Mouse (Mus musculus): Measurements from ENCODE around the gene Acadm.
A peak's percentile ranks its signal among the peaks of the same experiment; 100 is the strongest.

Acadm gene

GRCm38 (mm10) chr3:153944335-153944990 lies at the start of gene Acadm:
Acadm (minus strand) TSS chr3:153944632.
- DNase-seq (ENCODE audit: low spot score in 2 of 2) = peak; percentile 89 to 90

GRCm38 (mm10) chr3:153984428-153985340 lies 40.3 kb upstream of the Acadm start:
- DNase-seq (ENCODE audit: low spot score in 2 of 2) = peak; percentile 45 to 48

GRCm38 (mm10) chr3:153980611-153981010 lies 36.2 kb upstream of the Acadm start:
- no peak for DNase-seq (ENCODE audit: low spot score in 2 of 2)

- DNase-seq (ENCODE audit: low spot score in 2 of 2) = no peak
These were observed 31.4 kb upstream of the Acadm start for GRCm38 (mm10) chr3:153975791-153976190.

GRCm38 (mm10) chr3:153975060-153975459 lies 30.6 kb upstream of the Acadm start:
- no peak for DNase-seq (ENCODE audit: low spot score in 2 of 2)

- DNase-seq (ENCODE audit: low spot score in 2 of 2) = peak in 1 of 2 experiments; percentile 35
These were observed 29.7 kb upstream of the Acadm start for GRCm38 (mm10) chr3:153973949-153974760.

- peak; percentile 53 for DNase-seq (ENCODE audit: low spot score in 2 of 2)
These were observed 28.9 kb upstream of the Acadm start, which contains the start of gene Slc44a5 for GRCm38 (mm10) chr3:153973171-153973948. Slc44a5 (plus strand) TSS chr3:153973436.

- no peak for DNase-seq (ENCODE audit: low spot score in 2 of 2)
These were observed 25.0 kb upstream of the Acadm start for GRCm38 (mm10) chr3:153969451-153969850.

GRCm38 (mm10) chr3:153968549-153968948 lies 24.1 kb upstream of the Acadm start:
- peak in 1 of 2 experiments; percentile 32 for DNase-seq (ENCODE audit: low spot score in 2 of 2)

- no peak for DNase-seq (ENCODE audit: low spot score in 2 of 2)
These were observed 23.0 kb upstream of the Acadm start for GRCm38 (mm10) chr3:153967447-153967846.

- DNase-seq (ENCODE audit: low spot score in 2 of 2) = no peak
These were observed 17.4 kb upstream of the Acadm start for GRCm38 (mm10) chr3:153961632-153962389.

GRCm38 (mm10) chr3:153960884-153961283 lies 16.5 kb upstream of the Acadm start:
- no peak for DNase-seq (ENCODE audit: low spot score in 2 of 2)

GRCm38 (mm10) chr3:153959731-153960207 lies 15.3 kb upstream of the Acadm start:
- DNase-seq (ENCODE audit: low spot score in 2 of 2) = no peak

- DNase-seq (ENCODE audit: low spot score in 2 of 2) = peak in 1 of 2 experiments; percentile 34
These were observed 14.8 kb upstream of the Acadm start for GRCm38 (mm10) chr3:153959035-153959730.

- DNase-seq (ENCODE audit: low spot score in 2 of 2) = no peak
These were observed 13.5 kb upstream of the Acadm start for GRCm38 (mm10) chr3:153957916-153958315.

- no peak for DNase-seq (ENCODE audit: low spot score in 2 of 2)
These were observed 3.7 kb upstream of the Acadm start for GRCm38 (mm10) chr3:153948176-153948575.

- no peak for DNase-seq (ENCODE audit: low spot score in 2 of 2)
These were observed 2.8 kb upstream of the Acadm start for GRCm38 (mm10) chr3:153947271-153947670.

- DNase-seq (ENCODE audit: low spot score in 2 of 2) = peak in 1 of 2 experiments; percentile 38
These were observed 514 bp downstream of the Acadm start for GRCm38 (mm10) chr3:153943901-153944334.

- DNase-seq (ENCODE audit: low spot score in 2 of 2) = no peak
These were observed 1.3 kb downstream of the Acadm start for GRCm38 (mm10) chr3:153943003-153943640.

All from right cerebral cortex, adult 2 months (tissue).